Mouse (Mus musculus) neural tube, embryonic 12.5 days (tissue): ENCODE results near the gene Nanos3. TPM values are rescaled to one million over a fixed set of nuclear protein-coding genes. Genes with fewer than 3 reads are reported as not detected.
A peak's percentile ranks its signal among the peaks of the same experiment; 100 is the strongest.

Source experiments
- ATAC-seq: fragments of 200-750 bp; cut with Nextera tagmentation; 2 replicates; pipeline ENCODE4 v1.8.0; 2017; ENCODE audit warnings: low read depth, mild to moderate bottlenecking, moderate TSS enrichment, moderate library complexity; ENCODE audit not compliant: low FRiP score
- H3K27ac ChIP-seq: fragments of 300-500 bp; sonication (generic); 2 replicates; pipeline ENCODE4 v1.5.1; 2016
- H3K27me3 ChIP-seq: fragments of 300-500 bp; sonication (generic); replicated peaks from 2 replicates; pipeline ENCODE4 v1.6.1; 2016; ENCODE audit warnings: mild to moderate bottlenecking
- H3K36me3 ChIP-seq: fragments of 300-500 bp; sonication (generic); 2 replicates; pipeline ENCODE4 v1.6.1; 2016; ENCODE audit warnings: mild to moderate bottlenecking
- H3K4me1 ChIP-seq: fragments of 300-500 bp; sonication (generic); 2 replicates; pipeline ENCODE4 v1.6.1; 2016
- H3K4me2 ChIP-seq: fragments of 300-500 bp; sonication (generic); replicated peaks from 2 replicates; pipeline ENCODE4 v1.6.1; 2016; ENCODE audit warnings: mild to moderate bottlenecking
- H3K4me3 ChIP-seq: fragments of 300-500 bp; sonication (generic); 2 replicates; pipeline ENCODE4 v1.5.1; 2016
- H3K9ac ChIP-seq: fragments of 300-500 bp; sonication (generic); 2 replicates; pipeline ENCODE4 v1.6.1; 2016; ENCODE audit warnings: mild to moderate bottlenecking
- H3K9me3 ChIP-seq: fragments of 300-500 bp; sonication (generic); 2 replicates; pipeline ENCODE4 v1.6.1; 2016; ENCODE audit warnings: mild to moderate bottlenecking
- WGBS: fragments of 180-500 bp; shearing (Covaris S2); methylation state at CpG from one replicate; pipeline ENCODE4 v1.1.7; 2016; 5-methylcytosine and 5-hydroxymethylcytosine counted together
- polyA plus RNA-seq: library from polyadenylated mRNA; unstranded; fragments of >200 nt; fragmentation: Nextera tagmentation; extraction: Ambion mirVana; gene quantifications from 2 replicates; pipeline ENCODE4 v1.2.1, GENCODE M21; 2016

Gene Nanos3
- polyA plus RNA-seq: 5.3 and 6.3 TPM in 2 replicates

DNA sequence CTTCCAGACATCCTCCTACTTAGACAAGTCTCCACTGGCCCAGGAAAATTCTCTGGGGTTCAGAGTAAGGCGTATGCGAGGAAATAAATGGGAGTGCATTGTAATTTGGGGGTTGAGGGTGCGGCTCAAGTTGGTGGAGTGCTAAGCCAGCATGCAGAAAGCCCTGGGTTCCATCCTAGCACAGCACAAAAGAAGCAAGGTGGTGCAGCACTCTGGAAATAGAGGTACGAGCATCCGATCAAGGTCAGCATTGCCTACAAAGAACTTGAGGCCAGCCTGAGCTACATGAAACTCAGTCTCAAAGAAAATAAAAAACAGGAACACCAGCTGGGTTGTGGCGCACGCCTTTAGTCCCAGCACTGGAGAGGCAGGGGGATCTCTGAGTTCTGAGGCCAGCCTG is at the start of gene Nanos3:
Gene Nanos3 (minus strand): TSS at position 101 of the 400 bp plus-strand sequence.
- Histone ChIP-seq H3K9ac (peak within 1 kb of the TSS; percentile 99), H3K27ac (peak within 1 kb of the TSS; percentile 87; the same call in 1 of the 2 replicates), H3K4me1 (peaks cover 40% of the 10 kb centered on the region), H3K27me3 (no peaks in the 10 kb centered on the region), H3K9me3 (no peaks in the 10 kb centered on the region), H3K4me2 (peak within 1 kb of the TSS; percentile 87), H3K36me3 (no peaks in the 10 kb centered on the region), H3K4me3 (peak within 1 kb of the TSS; percentile 87)
- 94% methylated on average over 7 of the region's 7 CpGs for WGBS
- ATAC-seq: no peak

GRCm38 (mm10) chr8:84233055-84233454 is 48.0 kb upstream of the Nanos3 start:
- Histone ChIP-seq H3K9ac (no peak overlapping the region), H3K4me2 (no peak overlapping the region), H3K27me3 (no peaks in the 10 kb centered on the region), H3K4me3 (no peak overlapping the region), H3K27ac (no peak overlapping the region), H3K4me1 (peaks cover 27% of the 10 kb centered on the region), H3K36me3 (peaks cover 69% of the 10 kb centered on the region), H3K9me3 (no peaks in the 10 kb centered on the region)
- ATAC-seq: no peak
- WGBS: 92% methylated on average over 2 of the region's 2 CpGs

GRCm38 (mm10) chr8:84230735-84231134 is 45.7 kb upstream of the Nanos3 start:
- H3K27me3 ChIP-seq: no peaks in the 10 kb centered on the region
- H3K27ac ChIP-seq: no peak overlapping the region
- H3K4me1 ChIP-seq: peaks cover 16% of the 10 kb centered on the region
- H3K4me3 ChIP-seq: no peak overlapping the region
- no peak overlapping the region for H3K9ac ChIP-seq
- H3K36me3 ChIP-seq: peaks cover 91% of the 10 kb centered on the region
- WGBS: 80% methylated on average over 17 of the region's 17 CpGs
- no peak for ATAC-seq
- no peaks in the 10 kb centered on the region for H3K9me3 ChIP-seq
- no peak overlapping the region for H3K4me2 ChIP-seq

- H3K4me2 ChIP-seq: no peak overlapping the region
- H3K27ac ChIP-seq: no peak overlapping the region
- no peaks in the 10 kb centered on the region for H3K4me1 ChIP-seq
- no peaks in the 10 kb centered on the region for H3K9me3 ChIP-seq
- 81% methylated on average over 21 of the region's 21 CpGs for WGBS
- no peak overlapping the region for H3K9ac ChIP-seq
- H3K27me3 ChIP-seq: no peaks in the 10 kb centered on the region
- peaks cover 94% of the 10 kb centered on the region for H3K36me3 ChIP-seq
- peak; percentile 56; the same call in 1 of the 2 replicates for ATAC-seq
- no peak overlapping the region for H3K4me3 ChIP-seq
Measured at GRCm38 (mm10) chr8:84223322-84224029, 38.5 kb upstream of the Nanos3 start.

GRCm38 (mm10) chr8:84222566-84223165 is 37.6 kb upstream of the Nanos3 start:
- Histone ChIP-seq H3K4me3 (no peak overlapping the region), H3K36me3 (peaks cover 95% of the 10 kb centered on the region), H3K27ac (no peak overlapping the region), H3K9ac (no peak overlapping the region), H3K4me2 (no peak overlapping the region), H3K9me3 (no peaks in the 10 kb centered on the region), H3K4me1 (no peaks in the 10 kb centered on the region), H3K27me3 (no peaks in the 10 kb centered on the region)
- ATAC-seq: no peak
- WGBS: 94% methylated on average over 9 of the region's 9 CpGs

DNA sequence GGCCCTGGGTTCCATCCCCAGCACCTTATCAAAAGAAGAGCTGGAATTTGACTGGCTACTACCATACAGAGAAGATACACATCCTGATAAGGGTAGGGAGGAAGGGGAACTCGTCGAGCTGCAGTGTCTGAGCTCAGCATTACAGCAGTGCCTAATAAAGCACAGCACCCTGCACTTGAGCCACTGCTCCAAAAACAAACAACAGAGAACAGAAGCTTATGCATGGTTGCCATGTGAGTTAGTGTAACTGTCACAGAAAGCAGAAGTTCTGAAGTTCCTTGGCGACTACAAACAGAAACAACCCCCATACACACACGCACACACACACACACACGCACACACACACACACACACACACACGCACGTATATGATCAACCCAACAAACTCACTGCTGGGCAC is 35.1 kb upstream of the Nanos3 start:
- H3K4me3 ChIP-seq: no peak overlapping the region
- ATAC-seq: no peak
- H3K4me2 ChIP-seq: no peak overlapping the region
- no peak overlapping the region for H3K9ac ChIP-seq
- peaks cover 92% of the 10 kb centered on the region for H3K36me3 ChIP-seq
- WGBS: 91% methylated on average over 7 of the region's 7 CpGs
- H3K27ac ChIP-seq: no peak overlapping the region
- H3K27me3 ChIP-seq: no peaks in the 10 kb centered on the region
- no peaks in the 10 kb centered on the region for H3K4me1 ChIP-seq
- no peaks in the 10 kb centered on the region for H3K9me3 ChIP-seq

DNA sequence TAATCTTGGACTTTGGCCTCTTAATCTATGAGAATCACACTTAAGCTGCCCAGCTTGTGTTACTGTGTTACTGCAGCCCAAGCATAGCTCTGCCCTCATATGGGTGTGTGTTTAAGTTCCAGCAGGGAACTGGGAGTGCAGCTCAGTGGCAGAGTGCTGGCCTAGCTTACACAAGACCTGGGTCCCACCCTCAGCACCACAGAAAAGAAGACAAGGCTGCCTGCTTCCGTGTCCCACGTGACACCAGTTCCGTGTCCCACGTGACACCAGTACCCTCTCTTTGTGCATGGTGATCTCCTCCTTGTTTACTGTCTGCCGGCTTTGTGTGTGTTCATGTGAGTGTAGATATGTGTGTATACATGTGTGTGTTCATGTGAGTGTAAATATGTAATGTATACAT is 33.1 kb upstream of the Nanos3 start:
- Histone ChIP-seq H3K27ac (no peak overlapping the region), H3K4me1 (no peaks in the 10 kb centered on the region), H3K9me3 (no peaks in the 10 kb centered on the region), H3K36me3 (peaks cover 92% of the 10 kb centered on the region), H3K27me3 (no peaks in the 10 kb centered on the region), H3K4me3 (no peak overlapping the region), H3K9ac (no peak overlapping the region), H3K4me2 (no peak overlapping the region)
- no peak for ATAC-seq
- 97% methylated on average over 5 of the region's 5 CpGs for WGBS

GRCm38 (mm10) chr8:84217206-84217605 is 32.2 kb upstream of the Nanos3 start:
- Histone ChIP-seq H3K9ac (no peak overlapping the region), H3K27me3 (no peaks in the 10 kb centered on the region), H3K36me3 (peaks cover 92% of the 10 kb centered on the region), H3K27ac (no peak overlapping the region), H3K4me3 (no peak overlapping the region), H3K9me3 (no peaks in the 10 kb centered on the region), H3K4me1 (no peaks in the 10 kb centered on the region), H3K4me2 (no peak overlapping the region)
- WGBS: 96% methylated on average over 11 of the region's 11 CpGs
- no peak for ATAC-seq

- ATAC-seq: no peak
- H3K9me3 ChIP-seq: no peaks in the 10 kb centered on the region
- WGBS: 91% methylated on average over 4 of the region's 4 CpGs
- no peak overlapping the region for H3K4me2 ChIP-seq
- H3K27ac ChIP-seq: no peak overlapping the region
- peaks cover 19% of the 10 kb centered on the region for H3K4me1 ChIP-seq
- no peaks in the 10 kb centered on the region for H3K27me3 ChIP-seq
- no peak overlapping the region for H3K9ac ChIP-seq
- H3K36me3 ChIP-seq: peaks cover 90% of the 10 kb centered on the region
- no peak overlapping the region for H3K4me3 ChIP-seq
Measured at GRCm38 (mm10) chr8:84213277-84213676, 28.3 kb upstream of the Nanos3 start.

DNA sequence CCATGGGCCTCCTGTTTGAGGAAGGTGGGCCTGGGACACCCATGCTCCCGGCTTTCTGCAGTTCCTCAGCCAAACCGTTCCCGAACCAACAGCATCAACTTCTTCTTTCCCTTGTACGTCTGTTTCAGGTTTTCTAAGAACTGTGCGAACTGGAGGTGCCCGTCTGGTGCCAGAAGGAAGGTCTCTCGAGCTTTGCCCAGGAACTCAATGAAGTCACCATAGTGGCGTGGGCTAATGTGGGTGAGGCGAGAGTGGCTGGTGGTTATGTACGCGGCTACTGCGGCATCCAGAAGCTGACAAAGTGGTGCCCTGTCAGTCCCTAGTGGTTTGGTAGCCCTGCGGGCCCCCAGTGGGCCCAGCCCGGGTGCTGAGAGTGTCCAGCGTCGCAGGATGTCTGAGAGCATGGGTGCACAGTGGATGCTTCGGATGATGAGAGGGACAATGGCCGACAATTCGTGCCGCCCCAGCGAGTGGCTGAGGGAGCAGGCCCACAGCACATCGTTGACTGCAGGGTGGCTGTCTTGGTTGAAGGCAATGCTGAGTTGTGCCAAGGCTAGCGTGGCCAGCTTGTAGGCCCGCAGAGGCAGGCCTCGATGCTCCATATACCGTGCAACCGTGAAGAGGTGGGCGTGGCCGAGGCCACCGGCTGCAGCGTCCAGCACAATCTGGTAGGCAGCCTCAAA is 27.0 kb upstream of the Nanos3 start:
- no peak for ATAC-seq
- 95% methylated on average over 31 of the region's 31 CpGs for WGBS
- no peak overlapping the region for H3K4me3 ChIP-seq
- no peak overlapping the region for H3K4me2 ChIP-seq
- no peak overlapping the region for H3K27ac ChIP-seq
- no peaks in the 10 kb centered on the region for H3K9me3 ChIP-seq
- no peaks in the 10 kb centered on the region for H3K27me3 ChIP-seq
- H3K9ac ChIP-seq: no peak overlapping the region
- peaks cover 30% of the 10 kb centered on the region for H3K4me1 ChIP-seq
- H3K36me3 ChIP-seq: peaks cover 77% of the 10 kb centered on the region

DNA sequence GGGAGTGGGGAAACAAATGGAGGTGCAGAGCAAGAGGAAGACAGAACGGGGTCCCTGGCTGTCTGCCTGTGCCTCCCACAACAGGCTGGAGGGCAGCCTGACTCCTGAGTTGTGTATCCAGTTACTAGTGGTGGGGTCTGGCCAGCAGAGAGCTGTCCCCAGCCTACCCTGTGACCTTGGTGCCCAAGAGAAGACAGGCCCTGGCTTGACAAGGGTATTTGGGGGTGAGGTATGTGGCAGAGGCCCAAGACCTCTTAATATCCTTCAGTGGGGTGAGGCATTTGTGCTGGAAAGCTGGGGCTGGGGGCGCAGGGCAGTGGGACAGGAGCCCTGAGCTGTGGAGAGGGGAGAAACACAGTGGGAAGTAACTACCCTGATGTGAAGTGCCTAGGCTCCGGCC is 26.2 kb upstream of the Nanos3 start:
- Histone ChIP-seq H3K4me1 (peaks cover 30% of the 10 kb centered on the region), H3K36me3 (peaks cover 71% of the 10 kb centered on the region), H3K4me3 (no peak overlapping the region), H3K9ac (no peak overlapping the region), H3K27ac (no peak overlapping the region), H3K27me3 (no peaks in the 10 kb centered on the region), H3K4me2 (no peak overlapping the region), H3K9me3 (no peaks in the 10 kb centered on the region)
- ATAC-seq: no peak
- 93% methylated on average over 3 of the region's 3 CpGs for WGBS

DNA sequence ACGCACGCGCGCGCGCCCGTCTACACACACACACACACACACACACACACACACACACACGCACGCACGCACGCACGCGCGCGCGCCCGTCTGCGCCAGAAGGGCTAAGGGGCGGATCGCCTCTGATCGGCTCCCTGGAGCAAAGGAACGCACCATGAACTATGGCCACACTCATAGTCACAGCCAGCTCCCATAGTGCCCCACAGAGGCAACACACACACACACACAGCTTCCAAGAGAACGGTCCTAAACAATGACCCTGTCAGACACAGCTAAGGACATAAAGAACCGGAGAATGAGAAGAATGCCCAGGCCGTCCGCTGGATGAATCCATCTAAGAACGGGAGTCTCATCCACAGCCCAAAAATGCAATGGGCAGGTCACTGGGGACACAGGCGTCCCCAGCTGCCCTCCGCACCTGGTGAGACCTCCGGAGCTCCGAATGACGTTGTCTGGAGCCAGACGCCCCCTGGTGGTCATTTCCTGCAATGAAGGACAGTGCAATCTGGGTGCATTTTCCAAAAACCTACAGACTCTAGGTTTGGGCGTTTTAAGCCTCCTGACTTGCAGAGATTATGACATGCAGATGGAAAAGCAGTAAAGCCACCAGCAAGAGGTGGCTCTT is 25.3 kb upstream of the Nanos3 start:
- Histone ChIP-seq H3K4me1 (peaks cover 30% of the 10 kb centered on the region), H3K9ac (no peak overlapping the region), H3K36me3 (peaks cover 62% of the 10 kb centered on the region), H3K27ac (no peak overlapping the region), H3K9me3 (no peaks in the 10 kb centered on the region), H3K4me3 (no peak overlapping the region), H3K27me3 (no peaks in the 10 kb centered on the region), H3K4me2 (peak overlapping the region; percentile 7)
- WGBS: 55% methylated on average over 33 of the region's 34 CpGs
- ATAC-seq: peak; percentile 45; the same call in 1 of the 2 replicates
